Mouse (Mus musculus) spleen, adult 2 months (tissue): ENCODE measurements around the gene 4933428G20Rik. TPM values are rescaled to one million over a fixed set of nuclear protein-coding genes. Genes with fewer than 3 reads are reported as not detected.
A peak's percentile ranks its signal among the peaks of the same experiment; 100 is the strongest.

Experiments used
- DNase-seq, 2 experiments: peaks; one replicate each; pipeline versions ENCODE4 v3.0.0 to v3.0.0-alpha.2; 2012 to 2021; ENCODE audit warnings: low spot score in 2 of 2, low read depth in 1 of 2
- H3K27ac ChIP-seq: fragments of 200-500 bp; 2 replicates; pipeline ENCODE4 v1.5.1; 2012; ENCODE audit warnings: low read length, inconsistent platforms; ENCODE audit not compliant: insufficient read depth
- H3K27me3 ChIP-seq: fragments of 200-500 bp; 2 replicates; pipeline ENCODE4 v1.6.1; 2012; ENCODE audit warnings: mild to moderate bottlenecking, moderate library complexity, low read length, inconsistent platforms; ENCODE audit not compliant: control insufficient read depth, insufficient read depth
- H3K36me3 ChIP-seq: fragments of 200-500 bp; 2 replicates; pipeline ENCODE4 v1.6.1; 2012; ENCODE audit warnings: mild to moderate bottlenecking, low read length, inconsistent platforms; ENCODE audit not compliant: control insufficient read depth, insufficient read depth
- H3K4me1 ChIP-seq: fragments of 200-500 bp; 2 replicates; pipeline ENCODE4 v1.6.1; 2011; ENCODE audit warnings: inconsistent platforms; ENCODE audit not compliant: control insufficient read depth, insufficient read depth, insufficient read length
- H3K4me3 ChIP-seq: fragments of 200-500 bp; 2 replicates; pipeline ENCODE4 v1.5.1; 2011; ENCODE audit warnings: mild to moderate bottlenecking, inconsistent platforms; ENCODE audit not compliant: insufficient read depth, insufficient read length; ENCODE audit errors: extremely low read depth
- CTCF ChIP-seq: fragments of 200-500 bp; IDR thresholded peaks from 2 replicates; pipeline ENCODE4 v1.5.1; 2011; ENCODE audit warnings: mild to moderate bottlenecking, inconsistent platforms; ENCODE audit not compliant: insufficient read depth, insufficient read length, insufficient replicate concordance; ENCODE audit errors: extremely low read depth
- POLR2A ChIP-seq: fragments of 200-500 bp; IDR thresholded peaks from 2 replicates; pipeline ENCODE4 v1.6.1; 2011; ENCODE audit warnings: low read depth, low read length, inconsistent platforms
- WGBS: fragments of 180-500 bp; shearing (Covaris S2); methylation state at CpG from one replicate; pipeline ENCODE4 v1.1.7; 2018; 5-methylcytosine and 5-hydroxymethylcytosine counted together
- polyA plus RNA-seq: library from polyadenylated mRNA; depleted of rRNA; stranded (reverse); fragments of >200 nt; gene quantifications from 2 replicates; pipeline ENCODE4 v1.2.3, GENCODE M21; 2012

Gene 4933428G20Rik
- polyA plus RNA-seq, 1 experiment = not detected

GRCm38 (mm10) chr11:97463991-97464390 is 36.1 kb downstream of the 4933428G20Rik start:
- WGBS = 94% methylated on average over 4 of the region's 4 CpGs
- Histone ChIP-seq H3K36me3 (no peaks in the 10 kb centered on the region), H3K27me3 (no peaks in the 10 kb centered on the region), H3K27ac (no peak overlapping the region), H3K4me3 (no peak overlapping the region), H3K4me1 (no peaks in the 10 kb centered on the region)
- no peak for TF ChIP-seq POLR2A
- no peak for TF ChIP-seq CTCF
- no peak for DNase-seq

GRCm38 (mm10) chr11:97463166-97463565 is 37.0 kb downstream of the 4933428G20Rik start:
- WGBS = 96% methylated on average over 33 of the region's 33 CpGs
- Histone ChIP-seq H3K4me1 (no peaks in the 10 kb centered on the region), H3K36me3 (no peaks in the 10 kb centered on the region)

GRCm38 (mm10) chr11:97462538-97462937 is 37.6 kb downstream of the 4933428G20Rik start:
- Histone ChIP-seq H3K4me1 (no peaks in the 10 kb centered on the region), H3K27me3 (no peaks in the 10 kb centered on the region), H3K4me3 (no peak overlapping the region), H3K27ac (no peak overlapping the region), H3K36me3 (no peaks in the 10 kb centered on the region)
- DNase-seq = no peak
- WGBS = 92% methylated on average over 6 of the region's 6 CpGs
- TF ChIP-seq POLR2A = no peak
- no peak for TF ChIP-seq CTCF

More at GRCm38 (mm10) chr11:97463166-97463565, 37.0 kb downstream of the 4933428G20Rik start:
- no peak overlapping the region for H3K4me3 ChIP-seq
- TF ChIP-seq CTCF = no peak
- no peak for TF ChIP-seq POLR2A
- DNase-seq = no peak
- H3K27ac ChIP-seq = no peak overlapping the region
- no peaks in the 10 kb centered on the region for H3K27me3 ChIP-seq

GRCm38 (mm10) chr11:97461307-97461820 is 38.8 kb downstream of the 4933428G20Rik start:
- TF ChIP-seq CTCF (no peak), POLR2A (no peak)
- DNase-seq = no peak
- Histone ChIP-seq H3K4me1 (no peaks in the 10 kb centered on the region), H3K27me3 (no peaks in the 10 kb centered on the region), H3K27ac (no peak overlapping the region), H3K4me3 (no peak overlapping the region), H3K36me3 (no peaks in the 10 kb centered on the region)
- WGBS = 94% methylated on average over 3 of the region's 3 CpGs

- TF ChIP-seq CTCF (no peak), POLR2A (no peak)
- Histone ChIP-seq H3K27me3 (no peaks in the 10 kb centered on the region), H3K27ac (no peak overlapping the region), H3K4me1 (no peaks in the 10 kb centered on the region), H3K4me3 (no peak overlapping the region), H3K36me3 (no peaks in the 10 kb centered on the region)
- DNase-seq = no peak
- WGBS = 88% methylated on average over 4 of the region's 4 CpGs
Measured at GRCm38 (mm10) chr11:97457120-97457519, 43.0 kb downstream of the 4933428G20Rik start.

- H3K4me3 ChIP-seq = no peak overlapping the region
- H3K27ac ChIP-seq = no peak overlapping the region
- H3K27me3 ChIP-seq = no peaks in the 10 kb centered on the region
- 96% methylated on average over 15 of the region's 15 CpGs for WGBS
- TF ChIP-seq POLR2A (no peak), CTCF (no peak)
- DNase-seq = no peak
- H3K36me3 ChIP-seq = no peaks in the 10 kb centered on the region
- no peaks in the 10 kb centered on the region for H3K4me1 ChIP-seq
Measured at GRCm38 (mm10) chr11:97451625-97452024, 48.5 kb downstream of the 4933428G20Rik start.

- TF ChIP-seq POLR2A = no peak
- TF ChIP-seq CTCF = no peak
- Histone ChIP-seq H3K36me3 (no peaks in the 10 kb centered on the region), H3K4me3 (0 out of 2 replicates have a peak overlapping the region, but pooled peaks have one; percentile 26), H3K27ac (peak overlapping the region; percentile 51), H3K4me1 (no peaks in the 10 kb centered on the region), H3K27me3 (no peaks in the 10 kb centered on the region)
- no peak for DNase-seq
- WGBS = 76% methylated on average over 10 of the region's 10 CpGs
Measured at GRCm38 (mm10) chr11:97450305-97450922, 49.7 kb downstream of the 4933428G20Rik start.
